Mouse (Mus musculus) forebrain, postnatal 0 days (tissue): Measurements from ENCODE around the gene Zfp853. TPM values are rescaled to one million over a fixed set of nuclear protein-coding genes. Genes with fewer than 3 reads are reported as not detected.

Experiments
- ATAC-seq: fragments of 200-750 bp; cut with Nextera tagmentation; 2 replicates; pipeline ENCODE4 v1.8.0; 2017; ENCODE audit warnings: mild to moderate bottlenecking, moderate library complexity
- DNase-seq: peaks from one replicate; pipeline ENCODE4 v3.0.0-alpha.2; 2015
- H3K27ac ChIP-seq: fragments of 300-500 bp; sonication (generic); 2 replicates; pipeline ENCODE4 v1.5.1; 2014; ENCODE audit warnings: low read depth, mild to moderate bottlenecking, antibody characterized with exemption, low read length, moderate library complexity, mixed read lengths
- H3K27me3 ChIP-seq: fragments of 300-500 bp; sonication (generic); 2 replicates; pipeline ENCODE4 v1.6.1; 2014; ENCODE audit warnings: mild to moderate bottlenecking, low read length, mixed read lengths; ENCODE audit not compliant: insufficient read depth
- H3K36me3 ChIP-seq: fragments of 300-500 bp; sonication (generic); 2 replicates; pipeline ENCODE4 v1.6.1; 2014; ENCODE audit warnings: mild to moderate bottlenecking, moderate library complexity; ENCODE audit not compliant: insufficient read depth
- H3K4me1 ChIP-seq: fragments of 300-500 bp; sonication (generic); 2 replicates; pipeline ENCODE4 v1.6.1; 2014; ENCODE audit warnings: antibody characterized with exemption; ENCODE audit not compliant: insufficient read depth
- H3K4me2 ChIP-seq: fragments of 300-500 bp; sonication (generic); 2 replicates; pipeline ENCODE4 v1.6.1; 2014; ENCODE audit warnings: low read depth, mild to moderate bottlenecking, moderate library complexity
- H3K4me3 ChIP-seq: fragments of 300-500 bp; sonication (generic); 2 replicates; pipeline ENCODE4 v1.5.1; 2014; ENCODE audit warnings: low read depth, low read length, mixed read lengths
- H3K9ac ChIP-seq: fragments of 300-500 bp; sonication (generic); 2 replicates; pipeline ENCODE4 v1.6.1; 2014; ENCODE audit warnings: mild to moderate bottlenecking
- H3K9me3 ChIP-seq: fragments of 300-500 bp; sonication (generic); 2 replicates; pipeline ENCODE4 v1.6.1; 2016; ENCODE audit warnings: low read length
- CTCF ChIP-seq: sonication (generic); IDR thresholded peaks from 2 replicates; pipeline ENCODE4 v1.5.1; 2016; ENCODE audit warnings: antibody characterized with exemption, control low read depth, low read depth
- WGBS: fragments of 180-500 bp; shearing (Covaris S2); extraction: QIAGEN DNeasy Blood & Tissue Kit; methylation state at CpG from one replicate; pipeline ENCODE4 v1.1.7; 2014; 5-methylcytosine and 5-hydroxymethylcytosine counted together
- polyA plus RNA-seq: library from polyadenylated mRNA; unstranded; fragments of >200 nt; fragmentation: Nextera tagmentation; extraction: Ambion mirVana; gene quantifications from 2 replicates; pipeline ENCODE4 v1.2.1, GENCODE M21; 2015
- total RNA-seq: library from RNA; depleted of rRNA; stranded (reverse); fragments of >200 nt; gene quantifications from 2 replicates; pipeline ENCODE4 v1.2.3, GENCODE M21; 2014

The Zfp853 gene
- total and polyA plus RNA-seq, 2 experiments from 2014 or later, result 0.23 to 16.5 TPM

GRCm38 (mm10) chr5:143317288-143317610 is 23.8 kb upstream of the Zfp853 start:
- ATAC-seq (no peak), DNase-seq (no peak)
- no peak overlapping the region for H3K4me2 ChIP-seq
- H3K27ac ChIP-seq, result no peak overlapping the region
- H3K4me3 ChIP-seq, result no peak overlapping the region
- no peak for TF ChIP-seq CTCF
- H3K27me3 ChIP-seq, result no peaks in the 10 kb centered on the region
- WGBS, result 91% methylated on average over 8 of the region's 8 CpGs
- H3K9ac ChIP-seq, result no peak overlapping the region
- H3K36me3 ChIP-seq, result peaks cover 56% of the 10 kb centered on the region
- peaks cover 7% of the 10 kb centered on the region; the same call in 1 of the 2 replicates for H3K4me1 ChIP-seq
- H3K9me3 ChIP-seq, result no peaks in the 10 kb centered on the region

- no peak overlapping the region for H3K4me2 ChIP-seq
- H3K36me3 ChIP-seq, result peaks cover 56% of the 10 kb centered on the region
Measured at GRCm38 (mm10) chr5:143316605-143317287, 23.3 kb upstream of the Zfp853 start.

DNA sequence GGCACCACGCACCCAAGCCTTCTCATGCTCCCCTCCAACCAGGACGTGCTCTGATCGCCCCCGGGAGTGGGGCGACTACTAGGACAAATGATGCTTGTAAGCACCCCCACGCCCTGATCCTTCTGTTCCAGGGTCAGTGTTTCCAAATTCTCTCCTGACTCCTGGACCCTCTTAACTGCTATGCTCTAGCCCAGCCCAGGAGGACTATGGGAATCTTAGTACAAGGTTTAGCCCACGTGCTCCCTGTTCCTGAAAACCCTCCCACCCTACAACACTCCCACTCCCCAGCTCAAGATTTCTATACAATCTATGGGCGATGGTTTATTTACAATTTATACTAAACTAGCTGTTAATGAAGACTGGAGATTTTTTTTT is 22.1 kb upstream of the Zfp853 start:
- H3K4me2 ChIP-seq, result peak overlapping the region; percentile 73
- no peaks in the 10 kb centered on the region for H3K27me3 ChIP-seq
- H3K9ac ChIP-seq, result peak overlapping the region; percentile 96
- H3K9me3 ChIP-seq, result no peaks in the 10 kb centered on the region
- DNase-seq (no peak), ATAC-seq (peak; percentile 19)
- TF ChIP-seq CTCF, result no peak
- peaks cover 61% of the 10 kb centered on the region for H3K36me3 ChIP-seq
- WGBS, result 13% methylated on average over 8 of the region's 8 CpGs
- peak overlapping the region; percentile 94 for H3K4me3 ChIP-seq
- H3K4me1 ChIP-seq, result peaks cover 7% of the 10 kb centered on the region; the same call in 1 of the 2 replicates
- H3K27ac ChIP-seq, result peak overlapping the region; percentile 97; the same call in 1 of the 2 replicates

More at GRCm38 (mm10) chr5:143316605-143317287, 23.3 kb upstream of the Zfp853 start:
- Histone ChIP-seq H3K4me3 (no peak overlapping the region), H3K9ac (no peak overlapping the region), H3K4me1 (peaks cover 7% of the 10 kb centered on the region; the same call in 1 of the 2 replicates), H3K27ac (no peak overlapping the region), H3K27me3 (no peaks in the 10 kb centered on the region), H3K9me3 (no peaks in the 10 kb centered on the region)
- DNase-seq, result no peak
- ATAC-seq, result no peak
- no peak for TF ChIP-seq CTCF
- WGBS, result 85% methylated on average over 5 of the region's 5 CpGs

GRCm38 (mm10) chr5:143314730-143315513 is 21.5 kb upstream of the Zfp853 start, which contains the start of gene E130309D02Rik:
E130309D02Rik (minus strand) TSS chr5:143315360.
- H3K4me3 ChIP-seq, result peak within 1 kb of the TSS; percentile 94
- DNase-seq (peak; percentile 90), ATAC-seq (peak; percentile 88)
- H3K27me3 ChIP-seq, result no peaks in the 10 kb centered on the region
- H3K27ac ChIP-seq, result peak within 1 kb of the TSS; percentile 97
- peak within 1 kb of the TSS; percentile 73 for H3K4me2 ChIP-seq
- peaks cover 7% of the 10 kb centered on the region; the same call in 1 of the 2 replicates for H3K4me1 ChIP-seq
- TF ChIP-seq CTCF, result peak; percentile 83
- 1% methylated on average over 97 of the region's 101 CpGs for WGBS
- H3K9me3 ChIP-seq, result no peaks in the 10 kb centered on the region
- H3K9ac ChIP-seq, result peak within 1 kb of the TSS; percentile 96
- peaks cover 61% of the 10 kb centered on the region for H3K36me3 ChIP-seq

DNA sequence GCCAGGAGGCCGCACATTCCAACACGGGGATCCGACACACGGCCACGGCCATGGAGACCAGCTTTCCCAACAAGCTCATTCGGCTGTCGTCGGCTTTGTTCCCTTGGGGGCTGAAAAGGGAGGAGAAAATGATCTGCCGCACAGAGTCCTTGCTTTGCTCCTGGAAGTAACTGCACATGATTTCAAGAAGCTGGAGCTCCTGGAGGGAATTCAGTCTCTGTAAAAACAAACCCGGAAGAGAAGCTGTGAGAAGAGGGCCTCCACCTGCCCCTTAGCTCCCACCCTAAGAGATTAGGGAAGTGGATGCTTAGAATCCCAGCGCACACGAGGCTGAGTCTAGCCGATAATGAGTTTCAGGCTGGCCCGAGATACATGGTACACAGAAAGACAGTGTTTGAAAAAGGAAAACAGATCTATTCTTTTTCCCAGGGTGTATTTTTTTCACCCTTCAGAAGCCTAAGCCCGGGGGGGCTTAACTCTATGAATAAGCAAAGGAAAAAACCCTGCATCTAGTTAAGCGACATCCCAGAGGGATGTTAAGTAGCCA is 20.8 kb upstream of the Zfp853 start:
- Histone ChIP-seq H3K27ac (peak overlapping the region; percentile 97), H3K4me2 (peak overlapping the region; percentile 73), H3K36me3 (peaks cover 61% of the 10 kb centered on the region), H3K9me3 (no peaks in the 10 kb centered on the region), H3K4me1 (peaks cover 7% of the 10 kb centered on the region; the same call in 1 of the 2 replicates), H3K9ac (peak overlapping the region; percentile 96), H3K4me3 (peak overlapping the region; percentile 94), H3K27me3 (no peaks in the 10 kb centered on the region)
- TF ChIP-seq CTCF, result no peak
- ATAC-seq, result peak; percentile 28
- peak; percentile 72 for DNase-seq
- WGBS, result 2% methylated on average over 16 of the region's 16 CpGs

DNA sequence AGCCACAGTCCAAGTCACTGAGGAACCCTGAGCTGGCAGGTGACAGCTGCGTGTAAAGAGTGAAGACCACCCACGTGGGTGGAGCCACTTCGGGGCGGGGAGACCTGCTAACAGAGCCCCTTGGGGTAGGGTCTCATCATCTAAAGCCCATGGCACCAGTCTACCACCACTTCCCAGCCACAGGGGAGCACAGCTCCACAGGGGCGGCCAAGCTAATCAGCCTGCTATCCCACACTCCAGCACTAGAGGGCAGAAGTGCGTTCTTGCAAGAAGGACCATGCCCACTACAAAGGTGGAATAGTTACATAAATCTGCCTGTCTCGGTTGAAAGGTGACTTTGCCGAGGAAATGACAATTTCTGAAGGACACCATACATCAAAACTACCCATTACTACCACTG is 18.5 kb upstream of the Zfp853 start:
- peaks cover 61% of the 10 kb centered on the region for H3K36me3 ChIP-seq
- H3K27me3 ChIP-seq, result no peaks in the 10 kb centered on the region
- no peak overlapping the region for H3K4me2 ChIP-seq
- WGBS, result 64% methylated on average over 8 of the region's 8 CpGs
- no peaks in the 10 kb centered on the region for H3K9me3 ChIP-seq
- no peak overlapping the region for H3K9ac ChIP-seq
- DNase-seq (peak; percentile 81), ATAC-seq (no peak)
- TF ChIP-seq CTCF, result peak; percentile 83
- peaks cover 7% of the 10 kb centered on the region; the same call in 1 of the 2 replicates for H3K4me1 ChIP-seq
- H3K4me3 ChIP-seq, result no peak overlapping the region
- H3K27ac ChIP-seq, result no peak overlapping the region
